Mouse (Mus musculus): ENCODE measurements at regions not wholly inside any gene's neighbourhood (a gene's known extent, or its start where the extent isn't known, plus 50 kb on each side); places are given as distances from the start of the nearest gene placed in this dataset.

DNA sequence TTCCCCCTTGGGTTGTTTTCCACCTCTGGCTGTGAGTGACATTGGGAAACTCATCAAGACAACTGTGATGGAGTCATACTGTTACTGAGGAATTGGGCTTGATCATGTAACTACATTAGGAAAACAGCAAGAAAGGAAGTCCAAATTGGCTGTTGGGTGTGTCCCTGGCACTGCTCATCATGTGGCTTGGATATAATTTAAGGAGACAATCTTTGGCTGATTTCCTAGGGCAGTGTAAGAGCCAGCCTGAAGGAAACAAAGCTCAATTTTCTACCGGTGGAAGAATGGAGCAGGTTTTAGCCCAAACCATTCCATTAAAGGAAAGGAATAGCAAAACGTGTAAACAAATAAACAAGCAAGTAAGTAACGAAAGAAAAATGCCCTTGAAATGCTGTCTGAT, 310.4 kb downstream of the Gm10295 start:
- no peak for DNase-seq

- no peak for DNase-seq
Observed at GRCm38 (mm10) chr7:71038537-71038936, 312.7 kb downstream of the Gm10295 start.

GRCm38 (mm10) chr7:71033121-71033520, 318.2 kb downstream of the Gm10295 start:
- DNase-seq, result peak; percentile 23 to 72

DNA sequence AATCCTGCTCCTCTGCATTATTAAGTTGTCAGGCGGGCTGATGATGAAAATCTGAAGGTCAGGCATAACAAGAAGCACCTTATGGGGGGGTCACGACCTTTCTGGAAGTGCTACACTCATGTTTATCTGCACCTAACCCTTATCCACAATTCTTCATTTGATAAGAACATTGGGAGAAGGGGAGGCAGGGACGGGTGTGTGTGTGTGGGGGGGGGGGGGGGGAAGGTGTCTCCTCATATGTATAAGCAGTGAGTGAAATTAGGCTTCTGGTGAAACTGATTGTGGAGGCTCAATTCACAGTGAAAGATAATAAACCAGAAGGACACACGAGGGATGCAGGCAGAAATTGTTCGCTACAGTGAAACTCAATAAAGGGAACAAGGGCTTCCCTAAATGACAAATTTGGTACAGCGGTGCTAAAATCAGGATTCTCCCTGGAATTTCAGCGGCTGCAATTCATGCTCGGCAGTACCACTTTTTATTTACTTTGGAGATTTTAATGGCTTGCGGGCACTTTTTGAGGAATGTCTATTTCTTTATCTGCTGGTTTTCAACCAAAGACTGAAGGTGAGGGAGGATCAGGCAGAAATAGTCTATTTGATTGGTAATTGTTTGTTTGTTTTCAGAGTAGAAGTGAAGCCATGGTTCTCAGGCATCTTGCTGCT, 327.2 kb downstream of the Gm10295 start:
- DNase-seq, result no peak

GRCm38 (mm10) chr7:71023253-71023945, 327.9 kb downstream of the Gm10295 start:
- DNase-seq, result no peak
